11 mouse cellular contexts compared by ENCODE assay signal in genomic region chr11:96350341-96350624, GRCm38 (mm10). TPM values are rescaled to one million over a fixed set of nuclear protein-coding genes. Genes with fewer than 3 reads are reported as not detected.
DNase-seq lines count a peak whose midpoint lies in the region; ATAC-seq lines count a peak whose summit lies in the region.
"Had no signal": no experiment of that assay in that cellular context is flagged by ENCODE, and none has a peak within 500 bp of the region (broad histone marks: within the 10 kb centered on the region; RNA-seq: fewer than 3 reads in every experiment).

TSS of gene Hoxb2 (plus strand) at chr11:96350525.

- no peak for DNase-seq in heart, adult 11 months
- no peak for DNase-seq in urinary bladder, adult 2 months (ENCODE audit: low spot score)
- DNase-seq in urinary bladder, postnatal 25 days (ENCODE audit: low spot score) = no peak
- no peak for DNase-seq in thymus, postnatal 4 days
- DNase-seq in testis, postnatal 10 days (ENCODE audit: low spot score) = no peak
- no peak for DNase-seq in cerebellum, postnatal 25 days
- DNase-seq: forebrain, postnatal 0 days; spleen, adult 18-20 months had no signal

- H3K9ac ChIP-seq in heart, embryonic 13.5 days = peak within 1 kb of the TSS; percentile 56; the same call in 1 of the 2 replicates
- peak within 1 kb of the TSS; percentile 91 for H3K9ac ChIP-seq in intestine, embryonic 16.5 days (ENCODE audit: low read depth, low read length)
- H3K9ac ChIP-seq: forebrain, postnatal 0 days had no signal

- peaks cover 94% of the 10 kb centered on the region for H3K27me3 ChIP-seq in heart, embryonic 13.5 days (replicated peaks)
- peaks cover 9% of the 10 kb centered on the region; the same call in 1 of the 2 replicates for H3K27me3 ChIP-seq in intestine, embryonic 16.5 days (replicated peaks; ENCODE audit: control insufficient read depth, insufficient read depth, low read length)

- peak within 1 kb of the TSS; percentile 69 for H3K4me2 ChIP-seq in heart, embryonic 13.5 days
- H3K4me2 ChIP-seq in intestine, embryonic 16.5 days (ENCODE audit: low read depth, low read length) = peak within 1 kb of the TSS; percentile 78

- H3K9me3 ChIP-seq in heart, embryonic 13.5 days = no peaks in the 10 kb centered on the region
- no peaks in the 10 kb centered on the region for H3K9me3 ChIP-seq in intestine, embryonic 16.5 days (ENCODE audit: control insufficient read depth, low read length)

- no peak for ATAC-seq in heart, embryonic 13.5 days (ENCODE audit: extremely low read depth, insufficient number of reproducible peaks, low FRiP score, low TSS enrichment)
- no peak for ATAC-seq in intestine, embryonic 16.5 days
- ATAC-seq: forebrain, postnatal 0 days had no signal

- WGBS in heart, embryonic 13.5 days = 31% methylated on average over 2 of the region's 2 CpGs
- 17% methylated on average over 2 of the region's 2 CpGs for WGBS in intestine, embryonic 16.5 days

- peak within 1 kb of the TSS; percentile 70 for H3K27ac ChIP-seq in heart, embryonic 13.5 days (replicated peaks)
- H3K27ac ChIP-seq in intestine, embryonic 16.5 days (ENCODE audit: low read length) = peak within 1 kb of the TSS; percentile 97

- peaks cover 38% of the 10 kb centered on the region for H3K4me1 ChIP-seq in heart, embryonic 13.5 days
- peaks cover 35% of the 10 kb centered on the region for H3K4me1 ChIP-seq in intestine, embryonic 16.5 days (ENCODE audit: control insufficient read depth, insufficient read depth, low read length)

- H3K36me3 ChIP-seq in heart, embryonic 13.5 days = no peaks in the 10 kb centered on the region
- H3K36me3 ChIP-seq in intestine, embryonic 16.5 days (ENCODE audit: control insufficient read depth, insufficient read depth, low read length) = no peaks in the 10 kb centered on the region

- H3K4me3 ChIP-seq in heart, embryonic 13.5 days = peak within 1 kb of the TSS; percentile 55
- H3K4me3 ChIP-seq in intestine, embryonic 16.5 days (ENCODE audit: low read length) = peak within 1 kb of the TSS; percentile 73; the same call in 1 of the 2 replicates

RNA-seq across cellular contexts. Expression of gene Hoxb2, which starts in this region (rescaled TPM):
- polyA plus RNA-seq in heart, embryonic 13.5 days (2015; fragmentation: Nextera tagmentation; extraction: Ambion mirVana) = 3.6 and 5.9 TPM in 2 replicates
- polyA plus RNA-seq in urinary bladder, adult 2 months (2012; rRNA removed) = 14.3 and 18.1 TPM in 2 replicates
- polyA plus RNA-seq in intestine, embryonic 16.5 days (2015; fragmentation: Nextera tagmentation; extraction: Ambion mirVana) = 9.6 and 11.6 TPM in 2 replicates
- polyA plus RNA-seq: cortical plate, adult 2 months; forebrain, postnatal 0 days had no signal
